Mouse (Mus musculus) ovary, adult 10 weeks (tissue): ENCODE measurements around the gene Olfr1413. TPM values are rescaled to one million over a fixed set of nuclear protein-coding genes. Genes with fewer than 3 reads are reported as not detected.

Experiments
- polyA plus RNA-seq: library from polyadenylated mRNA; stranded (reverse); fragments of 350-450 nt; fragmentation: Illumina TruSeq; extraction: RNeasy Lipid Tissue Mini Kit (QIAGEN cat#74804); gene quantifications from one replicate; pipeline ENCODE4 v1.2.3, GENCODE M21; 2014

Gene Olfr1413
- not detected for polyA plus RNA-seq

GRCm38 (mm10) chr1:92571022-92571421 is at the start of gene Olfr1413:
Gene Olfr1413 (plus strand): TSS chr1:92571322.

DNA sequence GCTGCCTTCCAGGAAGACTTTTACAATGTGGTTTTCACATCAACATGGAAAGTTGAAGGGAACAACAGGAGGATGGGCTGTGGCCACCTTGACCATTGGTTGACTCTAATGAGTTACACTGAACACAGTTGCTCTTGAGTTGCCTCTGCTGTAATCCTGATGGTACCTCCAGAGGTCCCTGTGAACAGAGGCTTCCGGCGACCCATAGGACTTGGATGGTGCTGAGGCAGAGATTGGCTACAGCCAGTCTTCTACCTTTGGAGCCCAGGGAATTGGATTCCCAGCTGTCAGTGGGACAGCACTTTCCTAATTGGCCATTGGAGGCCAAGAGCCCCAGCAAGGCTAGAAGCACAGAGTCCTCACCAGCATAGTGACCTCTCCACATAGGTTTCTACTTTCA is 14.4 kb downstream of the Olfr1413 start, which contains the start of gene Olfr1412:
Gene Olfr1412, plus strand, starts transcription at position 301 of the 400 bp plus-strand sequence.

DNA sequence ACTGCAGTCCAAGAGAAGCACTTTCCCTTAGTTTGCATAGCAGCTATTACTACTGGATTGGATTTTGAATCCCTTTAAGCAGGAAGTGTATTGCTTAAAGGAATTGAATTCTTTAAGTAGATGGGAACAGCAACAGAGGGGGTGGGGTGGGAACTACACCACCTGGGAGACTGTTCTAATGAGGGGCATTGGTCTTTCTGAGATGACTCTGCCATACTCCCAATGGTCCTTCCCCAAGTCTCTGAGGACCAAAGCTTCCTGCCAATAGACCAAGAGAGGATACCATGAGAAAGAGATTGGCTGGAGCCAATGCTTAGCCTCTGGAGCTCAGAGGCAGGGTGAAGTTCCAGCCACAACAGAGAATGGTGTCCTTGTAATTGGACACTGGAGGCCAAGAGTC is 23.0 kb downstream of the Olfr1413 start, which contains the start of gene Olfr1411:
Gene Olfr1411, plus strand, starts transcription at position 301 of the 400 bp plus-strand sequence.

DNA sequence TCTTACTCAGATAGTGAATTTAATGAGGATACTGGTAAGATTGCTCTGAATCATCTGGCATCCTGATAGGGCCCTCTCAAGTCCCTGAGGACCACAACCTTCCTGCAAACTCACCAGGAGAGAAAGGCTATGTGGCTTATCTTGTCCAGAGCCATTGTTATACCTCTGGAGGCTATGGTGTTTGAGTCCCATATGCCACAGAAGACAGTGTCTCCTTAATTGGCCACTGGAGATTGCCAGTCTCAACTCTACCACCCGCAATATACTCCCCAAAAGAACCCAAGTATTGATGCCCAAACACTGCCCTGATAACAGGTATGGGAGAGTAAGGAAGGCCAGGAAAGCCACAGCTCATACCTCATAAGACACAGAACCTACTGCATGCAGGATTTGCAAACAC is 34.4 kb downstream of the Olfr1413 start, which contains the start of gene Olfr1410:
Gene Olfr1410, plus strand, starts transcription at position 301 of the 400 bp plus-strand sequence.

DNA sequence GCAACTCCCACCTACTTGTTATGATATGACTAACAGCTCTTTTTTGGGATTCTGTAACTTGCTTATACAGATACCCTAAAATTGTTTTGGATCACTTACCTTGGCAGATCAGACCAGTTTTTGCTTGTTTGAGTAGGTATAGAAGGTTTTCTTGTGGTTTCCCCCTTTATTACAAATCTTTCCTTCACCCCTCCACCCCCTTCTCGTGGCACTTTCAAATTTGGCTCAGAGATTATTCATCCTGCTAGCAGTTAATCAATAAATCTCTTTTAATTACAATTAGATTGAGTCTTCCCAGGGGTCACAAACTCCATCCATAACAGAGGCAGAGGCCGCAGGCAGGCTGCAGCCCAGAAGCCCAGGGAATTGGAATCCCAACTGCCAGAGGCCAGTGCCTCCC is 46.4 kb downstream of the Olfr1413 start, which contains the start of gene Olfr12:
Gene Olfr12, plus strand, starts transcription at position 301 of the 400 bp plus-strand sequence.

Other genes with a start within 250 kb of the Olfr1413 start
- 139 TPM for gene Ndufa10, start 97.5 kb upstream of the Olfr1413 start, polyA plus RNA-seq
- gene Olfr1416, start 86.2 kb upstream of the Olfr1413 start, polyA plus RNA-seq: not detected
- gene Olfr1415, start 75.2 kb upstream of the Olfr1413 start, polyA plus RNA-seq: not detected
- gene Olfr1414, start 52.7 kb upstream of the Olfr1413 start, polyA plus RNA-seq: not detected
- gene Olfr1412, start 14.5 kb downstream of the Olfr1413 start, polyA plus RNA-seq: not detected
- not detected for gene Olfr1411, start 23.1 kb downstream of the Olfr1413 start, polyA plus RNA-seq
- not detected for gene Olfr1410, start 34.5 kb downstream of the Olfr1413 start, polyA plus RNA-seq
- not detected for gene Olfr12, start 46.5 kb downstream of the Olfr1413 start, polyA plus RNA-seq
- 47.2 TPM for gene Cops9, start 70.7 kb downstream of the Olfr1413 start, polyA plus RNA-seq
- not detected for gene Otos, start 77.5 kb downstream of the Olfr1413 start, polyA plus RNA-seq